Mouse (Mus musculus): ENCODE measurements around the gene Sqstm1. TPM values are rescaled to one million over a fixed set of nuclear protein-coding genes. Genes with fewer than 3 reads are reported as not detected.

Gene Sqstm1
- total and polyA plus RNA-seq, 2 experiments from 2014 or later: 289 to 450 TPM

DNA sequence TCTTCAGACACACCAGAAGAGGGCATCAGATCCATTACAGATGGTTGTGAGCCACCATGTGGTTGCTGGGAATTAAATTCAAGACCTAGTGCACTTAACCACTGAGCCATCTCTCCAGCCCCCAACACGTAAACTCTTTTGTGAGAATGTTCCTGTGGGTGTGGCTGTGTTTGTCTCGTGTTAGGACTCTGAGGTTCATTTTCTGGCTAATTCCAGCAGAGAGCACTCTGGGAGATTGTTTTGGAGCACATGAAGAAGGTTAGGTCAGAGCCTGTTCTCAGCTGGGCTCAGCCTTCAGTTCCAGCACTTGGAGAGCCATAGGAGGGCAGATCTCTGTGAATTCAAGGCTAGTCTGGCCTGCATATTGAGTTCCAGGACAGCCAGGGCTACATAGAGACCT is 9.2 kb upstream of the Sqstm1 start:
- Histone ChIP-seq H3K4me2 (ENCODE audit: low read depth, low read length) (no peak overlapping the region), H3K4me3 (ENCODE audit: low read length) (no peak overlapping the region), H3K9me3 (ENCODE audit: low read length) (no peaks in the 10 kb centered on the region), H3K27ac (no peak overlapping the region), H3K9ac (replicated peaks; ENCODE audit: low read length) (no peak overlapping the region), H3K36me3 (ENCODE audit: insufficient read depth, low read length) (no peaks in the 10 kb centered on the region), H3K4me1 (ENCODE audit: insufficient read depth, low read length) (peaks cover 12% of the 10 kb centered on the region), H3K27me3 (ENCODE audit: insufficient read depth, low read length) (no peaks in the 10 kb centered on the region)
- peak; percentile 36 for TF ChIP-seq CTCF (IDR thresholded peaks at IDR 0.05; ENCODE audit: low read depth)
- 55% methylated on average over 2 of the region's 2 CpGs for WGBS
- DNase-seq (ENCODE audit: low spot score) (no peak), ATAC-seq (no peak)

DNA sequence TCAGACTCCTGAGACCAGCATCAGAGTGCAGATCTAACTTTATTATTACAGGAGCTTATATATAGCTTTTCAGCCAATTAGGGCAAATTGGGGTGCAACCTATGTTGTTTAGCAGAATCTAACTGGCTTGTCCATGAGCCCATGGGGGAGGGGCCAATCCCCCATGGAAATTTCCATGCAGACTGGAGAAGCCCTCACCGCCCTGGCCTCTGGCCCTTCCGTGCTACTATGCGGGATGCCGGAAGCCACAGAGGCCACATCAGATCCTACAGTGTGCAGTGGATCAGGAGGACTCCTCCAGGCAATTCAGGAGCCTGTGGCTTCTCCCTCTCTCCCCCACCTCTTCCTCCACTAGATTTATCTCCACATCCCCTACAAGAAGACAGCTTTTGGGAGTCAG is 7.2 kb upstream of the Sqstm1 start:
- TF ChIP-seq CTCF (IDR thresholded peaks at IDR 0.05; ENCODE audit: low read depth): no peak
- Histone ChIP-seq H3K9ac (replicated peaks; ENCODE audit: low read length) (no peak overlapping the region), H3K36me3 (ENCODE audit: insufficient read depth, low read length) (no peaks in the 10 kb centered on the region), H3K4me1 (ENCODE audit: insufficient read depth, low read length) (peaks cover 10% of the 10 kb centered on the region; the same call in 1 of the 2 replicates), H3K27me3 (ENCODE audit: insufficient read depth, low read length) (no peaks in the 10 kb centered on the region), H3K9me3 (ENCODE audit: low read length) (no peaks in the 10 kb centered on the region), H3K4me2 (ENCODE audit: low read depth, low read length) (no peak overlapping the region), H3K27ac (no peak overlapping the region), H3K4me3 (ENCODE audit: low read length) (no peak overlapping the region)
- ATAC-seq (no peak), DNase-seq (ENCODE audit: low spot score) (no peak)
- 63% methylated on average over 4 of the region's 4 CpGs for WGBS

DNA sequence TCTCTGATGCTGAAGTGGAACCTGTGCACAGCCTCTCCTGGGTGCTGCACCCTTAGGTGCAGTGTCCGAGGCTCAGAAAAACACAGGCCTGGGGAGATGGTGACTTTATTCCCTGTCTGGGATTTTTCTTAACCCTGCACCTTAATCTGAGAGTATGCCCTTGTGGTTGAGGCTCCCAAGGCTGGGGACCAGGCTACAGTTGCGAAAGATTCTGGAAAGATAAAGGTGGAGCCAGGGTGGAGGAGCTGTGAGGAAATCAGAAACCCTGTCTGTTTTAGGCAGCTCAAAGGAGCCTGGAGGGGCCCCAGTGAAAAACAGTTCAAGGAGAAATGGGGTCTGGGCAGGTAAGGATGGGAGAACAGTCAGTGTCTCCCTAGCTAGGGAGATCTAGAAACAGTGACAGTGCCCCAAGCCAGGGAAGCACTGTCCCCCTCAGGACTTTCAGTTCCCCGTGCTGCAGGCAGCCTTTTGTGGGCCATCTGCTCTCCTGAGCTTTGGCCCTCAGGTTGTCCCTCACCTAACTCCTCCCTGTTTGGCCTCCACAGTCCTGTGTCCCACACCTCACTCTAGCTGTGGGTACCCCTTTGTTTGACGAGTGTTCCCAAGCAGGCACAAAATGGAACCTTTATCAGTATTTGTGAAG is 6.2 kb upstream of the Sqstm1 start:
- H3K4me3 ChIP-seq (ENCODE audit: low read length): no peak overlapping the region
- 0 out of 2 replicates have a peak overlapping the region, but pooled peaks have one; percentile 21 for H3K9ac ChIP-seq (replicated peaks; ENCODE audit: low read length)
- 0 out of 2 replicates have a peak overlapping the region, but pooled peaks have one; percentile 11 for H3K27ac ChIP-seq
- no peak overlapping the region for H3K4me2 ChIP-seq (ENCODE audit: low read depth, low read length)
- H3K9me3 ChIP-seq (ENCODE audit: low read length): no peaks in the 10 kb centered on the region
- DNase-seq (ENCODE audit: low spot score): no peak
- peaks cover 10% of the 10 kb centered on the region; the same call in 1 of the 2 replicates for H3K4me1 ChIP-seq (ENCODE audit: insufficient read depth, low read length)
- no peak for ATAC-seq
- no peaks in the 10 kb centered on the region for H3K36me3 ChIP-seq (ENCODE audit: insufficient read depth, low read length)
- H3K27me3 ChIP-seq (ENCODE audit: insufficient read depth, low read length): no peaks in the 10 kb centered on the region
- WGBS: 80% methylated on average over 4 of the region's 4 CpGs
- TF ChIP-seq CTCF (IDR thresholded peaks at IDR 0.05; ENCODE audit: low read depth): no peak

DNA sequence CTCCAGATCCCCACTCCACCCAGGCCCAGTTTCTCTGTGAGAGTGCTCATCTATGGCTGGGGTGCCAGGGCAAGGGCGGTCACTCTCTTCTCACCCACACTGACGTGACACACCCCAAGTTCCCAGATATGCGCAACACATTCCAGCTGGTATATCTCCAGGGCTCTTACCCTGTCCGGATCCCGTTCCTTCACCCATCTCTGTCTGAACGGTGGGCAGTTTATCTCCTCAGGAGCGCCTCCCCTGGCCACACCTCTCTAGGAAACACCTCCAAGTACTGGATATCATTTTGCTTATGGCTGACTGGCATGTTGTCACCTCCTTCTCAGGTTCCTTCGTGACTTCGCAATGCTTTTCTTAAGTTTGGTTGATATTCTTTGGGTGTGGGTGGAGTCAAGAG is 5.0 kb upstream of the Sqstm1 start:
- 28% methylated on average over 9 of the region's 9 CpGs for WGBS
- no peak; the same call in 1 of the 2 replicates for TF ChIP-seq CTCF (IDR thresholded peaks at IDR 0.05; ENCODE audit: low read depth)
- ATAC-seq (no peak), DNase-seq (ENCODE audit: low spot score) (no peak)
- Histone ChIP-seq H3K27ac (no peak overlapping the region), H3K36me3 (ENCODE audit: insufficient read depth, low read length) (no peaks in the 10 kb centered on the region), H3K4me2 (ENCODE audit: low read depth, low read length) (0 out of 2 replicates have a peak overlapping the region, but pooled peaks have one; percentile 13), H3K4me1 (ENCODE audit: insufficient read depth, low read length) (peaks cover 10% of the 10 kb centered on the region; the same call in 1 of the 2 replicates), H3K27me3 (ENCODE audit: insufficient read depth, low read length) (no peaks in the 10 kb centered on the region), H3K4me3 (ENCODE audit: low read length) (no peak overlapping the region), H3K9me3 (ENCODE audit: low read length) (no peaks in the 10 kb centered on the region), H3K9ac (replicated peaks; ENCODE audit: low read length) (0 out of 2 replicates have a peak overlapping the region, but pooled peaks have one; percentile 28)

DNA sequence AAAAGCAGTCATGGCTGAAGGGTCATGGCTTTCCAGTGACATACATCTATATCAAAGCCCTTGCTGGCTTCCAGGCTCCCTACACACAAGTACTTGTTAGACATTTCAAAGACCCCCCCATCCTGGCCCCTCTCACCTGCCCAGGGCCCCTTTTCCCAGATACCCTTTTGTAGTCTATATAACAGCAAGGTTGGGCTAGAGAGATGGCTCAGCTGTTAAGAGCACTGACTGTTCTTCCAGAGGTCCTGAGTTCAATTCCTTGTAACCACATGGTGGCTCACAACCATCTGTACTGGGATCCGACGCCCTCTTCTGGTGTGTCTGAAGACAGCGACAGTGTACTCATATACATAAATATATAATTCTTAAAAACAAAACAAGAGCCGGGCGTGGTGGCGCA is 4.0 kb upstream of the Sqstm1 start:
- Histone ChIP-seq H3K4me1 (ENCODE audit: insufficient read depth, low read length) (peaks cover 10% of the 10 kb centered on the region; the same call in 1 of the 2 replicates), H3K4me3 (ENCODE audit: low read length) (no peak overlapping the region), H3K9me3 (ENCODE audit: low read length) (no peaks in the 10 kb centered on the region), H3K4me2 (ENCODE audit: low read depth, low read length) (no peak overlapping the region), H3K9ac (replicated peaks; ENCODE audit: low read length) (no peak overlapping the region), H3K27me3 (ENCODE audit: insufficient read depth, low read length) (no peaks in the 10 kb centered on the region), H3K36me3 (ENCODE audit: insufficient read depth, low read length) (no peaks in the 10 kb centered on the region), H3K27ac (no peak overlapping the region)
- no peak for ATAC-seq
- 92% methylated on average over 6 of the region's 6 CpGs for WGBS
- no peak for DNase-seq (ENCODE audit: low spot score)
- TF ChIP-seq CTCF (IDR thresholded peaks at IDR 0.05; ENCODE audit: low read depth): 0 out of 2 replicates have a peak, but pooled peaks have one; percentile 8

DNA sequence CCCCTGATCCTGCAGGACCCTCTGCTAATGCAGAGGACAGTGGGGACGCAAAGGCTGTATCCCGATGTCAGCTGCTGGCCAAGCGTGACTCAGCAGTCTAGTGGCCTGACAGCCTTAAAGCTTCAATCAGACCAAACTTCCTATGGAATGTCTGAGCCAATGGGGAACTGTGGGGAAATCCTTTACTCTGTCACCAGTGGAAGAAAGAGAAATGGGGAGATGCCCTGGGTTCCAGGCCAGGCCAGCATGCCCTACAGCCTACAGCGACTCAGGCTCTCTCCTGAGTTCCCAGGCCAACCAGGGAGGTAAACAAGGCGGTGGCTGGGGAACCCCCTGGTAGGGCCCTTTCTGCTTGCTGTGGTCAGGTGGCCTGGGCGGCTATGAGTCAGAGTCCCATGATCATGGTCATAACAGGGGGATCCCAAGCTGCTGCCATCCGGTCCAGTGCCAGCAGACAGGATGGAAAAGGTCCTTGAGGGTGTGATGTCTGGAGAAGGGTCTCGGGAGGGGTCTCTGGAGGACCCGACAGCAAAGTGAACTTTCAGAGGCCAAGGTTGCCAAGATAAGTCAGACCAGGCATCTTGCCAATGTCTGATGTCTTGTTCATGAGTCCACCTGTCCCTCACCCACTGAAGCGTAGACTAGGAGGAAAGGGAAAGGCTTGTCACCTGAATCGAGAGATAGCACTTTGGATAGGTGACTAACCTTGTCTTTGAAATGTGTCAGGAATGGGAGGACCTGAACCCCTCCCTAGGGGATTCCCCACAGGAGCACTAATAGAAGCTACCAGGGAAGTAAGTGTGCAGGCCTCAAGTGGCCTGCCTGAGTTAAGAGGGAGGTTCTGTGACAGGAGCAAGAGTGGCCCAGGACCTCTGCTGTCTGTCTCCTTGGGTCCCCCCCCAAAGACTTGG is 2.5 kb upstream of the Sqstm1 start:
- WGBS: 60% methylated on average over 11 of the region's 11 CpGs
- DNase-seq (ENCODE audit: low spot score) (peak; percentile 51), ATAC-seq (no peak)
- no peaks in the 10 kb centered on the region for H3K9me3 ChIP-seq (ENCODE audit: low read length)
- H3K27me3 ChIP-seq (ENCODE audit: insufficient read depth, low read length): no peaks in the 10 kb centered on the region
- no peak overlapping the region for H3K9ac ChIP-seq (replicated peaks; ENCODE audit: low read length)
- H3K36me3 ChIP-seq (ENCODE audit: insufficient read depth, low read length): no peaks in the 10 kb centered on the region
- 0 out of 2 replicates have a peak overlapping the region, but pooled peaks have one; percentile 11 for H3K27ac ChIP-seq
- H3K4me2 ChIP-seq (ENCODE audit: low read depth, low read length): 0 out of 2 replicates have a peak overlapping the region, but pooled peaks have one; percentile 18
- H3K4me1 ChIP-seq (ENCODE audit: insufficient read depth, low read length): peaks cover 18% of the 10 kb centered on the region; the same call in 1 of the 2 replicates
- no peak overlapping the region for H3K4me3 ChIP-seq (ENCODE audit: low read length)
- no peak for TF ChIP-seq CTCF (IDR thresholded peaks at IDR 0.05; ENCODE audit: low read depth)
